13 mouse cellular contexts compared by ENCODE assay signal in genomic region chr1:120027693-120028092, GRCm38 (mm10). TPM values are rescaled to one million over a fixed set of nuclear protein-coding genes. Genes with fewer than 3 reads are reported as not detected.
DNase-seq lines count a peak whose midpoint lies in the region; ATAC-seq and TF ChIP-seq lines count a peak whose summit lies in the region.
"Had no signal": no experiment of that assay in that cellular context is flagged by ENCODE, and none has a peak within 500 bp of the region (broad histone marks: within the 10 kb centered on the region; RNA-seq: fewer than 3 reads in every experiment).

No protein-coding gene starts in this region.

- no peak overlapping the region for H3K4me3 ChIP-seq in heart, embryonic 12.5 days
- H3K4me3 ChIP-seq in layer of hippocampus, adult 2 months: no peak overlapping the region
- H3K4me3 ChIP-seq: embryonic facial prominence, embryonic 12.5 days had no signal

- no peaks in the 10 kb centered on the region for H3K36me3 ChIP-seq in heart, embryonic 12.5 days
- H3K36me3 ChIP-seq: embryonic facial prominence, embryonic 12.5 days had no signal

- H3K4me2 ChIP-seq in heart, embryonic 12.5 days: no peak overlapping the region
- H3K4me2 ChIP-seq: embryonic facial prominence, embryonic 12.5 days; lung, embryonic 14.5 days had no signal

- H3K27me3 ChIP-seq in heart, embryonic 12.5 days (replicated peaks): 0 out of 2 replicates have a peak, but pooled peaks cover 3% of the 10 kb centered on the region
- H3K27me3 ChIP-seq: embryonic facial prominence, embryonic 12.5 days had no signal

- DNase-seq in heart, adult 11 months: peak; percentile 96
- DNase-seq in 3134 (ENCODE audit: extremely low read depth, insufficient read length, low spot score) (peak; percentile 22), adipocyte (ENCODE audit: low spot score) (no peak)
- peak; percentile 85 to 86 for DNase-seq in cerebellum, postnatal 14 days
- peak; percentile 57 to 73 for DNase-seq in kidney, adult 8-10 months
- DNase-seq in urinary bladder, adult 18-20 months (ENCODE audit: low spot score in 2 of 2): no peak
- no peak for DNase-seq in layer of hippocampus, adult 2 months (ENCODE audit: low spot score in 2 of 2)
- DNase-seq: lung, embryonic 14.5 days had no signal

- 39% methylated on average over 4 of the region's 4 CpGs for WGBS in heart, embryonic 12.5 days

- no peak for TF ChIP-seq CTCF in layer of hippocampus, adult 2 months (conservative IDR thresholded peaks at IDR 0.05)

- H3K9ac ChIP-seq in heart, embryonic 12.5 days: no peak overlapping the region
- H3K9ac ChIP-seq: embryonic facial prominence, embryonic 12.5 days; lung, embryonic 14.5 days had no signal

- H3K9me3 ChIP-seq in heart, embryonic 12.5 days (replicated peaks): no peaks in the 10 kb centered on the region
- H3K9me3 ChIP-seq: embryonic facial prominence, embryonic 12.5 days had no signal

- ATAC-seq in heart, embryonic 12.5 days (ENCODE audit: insufficient number of reproducible peaks, low FRiP score): no peak

- H3K4me1 ChIP-seq in heart, embryonic 12.5 days (replicated peaks): peaks cover 23% of the 10 kb centered on the region
- H3K4me1 ChIP-seq: embryonic facial prominence, embryonic 12.5 days had no signal

- H3K27ac ChIP-seq in heart, embryonic 12.5 days (ENCODE audit: poor library complexity, severe bottlenecking): no peak overlapping the region
- no peak overlapping the region for H3K27ac ChIP-seq in layer of hippocampus, adult 2 months
- H3K27ac ChIP-seq: embryonic facial prominence, embryonic 12.5 days had no signal

RNA-seq across cellular contexts. Expression of gene Sctr, which starts 21.0 kb away (rescaled TPM):
- 0.09 and 0.17 TPM in 2 replicates for polyA plus RNA-seq in heart, embryonic 12.5 days (2016; fragmentation: Nextera tagmentation; extraction: Ambion mirVana)
- 1 to 10 TPM; 1.0 to 1.8 TPM for total RNA-seq in layer of hippocampus, adult 2 months (2021)

RNA-seq across cellular contexts. Expression of gene Cfap221, which starts 30.7 kb away (rescaled TPM):
- not detected in 2 replicates for polyA plus RNA-seq in heart, embryonic 12.5 days (2016; fragmentation: Nextera tagmentation; extraction: Ambion mirVana)
- under 1 TPM; 0.28 to 0.29 TPM for total RNA-seq in layer of hippocampus, adult 2 months (2021)
- total RNA-seq: adrenal gland, adult 18-20 months; gastrocnemius, postnatal 4 days had no signal
- polyA plus RNA-seq: lung, embryonic 14.5 days; neural tube, embryonic 11.5 days had no signal

RNA-seq across cellular contexts. Expression of gene Tmem37, which starts 46.2 kb away (rescaled TPM):
- polyA plus RNA-seq in heart, embryonic 12.5 days (2016; fragmentation: Nextera tagmentation; extraction: Ambion mirVana): 14.3 and 15.0 TPM in 2 replicates
- 1 to 10 TPM; 1.1 to 1.4 TPM for total RNA-seq in layer of hippocampus, adult 2 months (2021)

Comparison
In these comparisons a context has a peak if more than half of its experiments do, and no peak if none do; other contexts are left out.
1. DNase-seq: peak in heart, adult 11 months (single experiment), 3134 (single experiment), cerebellum, postnatal 14 days (2 of 2) and kidney, adult 8-10 months (2 of 2); none in urinary bladder, adult 18-20 months (0 of 2), adipocyte (single experiment) and layer of hippocampus, adult 2 months (0 of 2).